Mouse (Mus musculus) adrenal gland, postnatal 4 days (tissue): ENCODE results near the gene Clns1a. TPM values are rescaled to one million over a fixed set of nuclear protein-coding genes. Genes with fewer than 3 reads are reported as not detected.

ENCODE experiments used
- DNase-seq, 2 experiments: peaks; one replicate each; pipeline ENCODE4 v3.0.0; 2021 to 2022; ENCODE audit warnings: low spot score in 2 of 2, mixed read lengths in 2 of 2
- total RNA-seq, 2 experiments: library from RNA; stranded (reverse); gene quantifications; 2 replicates each; pipeline ENCODE4 v1.2.3; 2021

Clns1a gene
- total RNA-seq, 2 experiments from 2014 or later: 67.6 to 68.5 TPM

- DNase-seq: no peak
Observed at GRCm38 (mm10) chr7:97764591-97764990, 68.2 kb downstream of the Clns1a start.

- DNase-seq: peak in 1 of 2 experiments; percentile 5
Observed at GRCm38 (mm10) chr7:97765181-97765962, 68.9 kb downstream of the Clns1a start.

- no peak for DNase-seq
Observed at GRCm38 (mm10) chr7:97765963-97766347, 69.5 kb downstream of the Clns1a start.

- DNase-seq: no peak
Observed at GRCm38 (mm10) chr7:97766406-97767166, 70.2 kb downstream of the Clns1a start.

GRCm38 (mm10) chr7:97767841-97768240, 71.4 kb downstream of the Clns1a start:
- DNase-seq: no peak

GRCm38 (mm10) chr7:97769020-97769419, 72.6 kb downstream of the Clns1a start:
- no peak for DNase-seq

Other genes starting within 250 kb of the Clns1a start
- 1 to 10 TPM; 3.6 to 4.5 TPM for gene Kctd14, start 245.3 kb upstream of the Clns1a start, total RNA-seq
- 10 to 100 TPM; 64.5 to 68.4 TPM for gene Ints4, start 215.7 kb upstream of the Clns1a start, total RNA-seq
- gene Aamdc, start 117.1 kb upstream of the Clns1a start, total RNA-seq: 10 to 100 TPM; 29.9 to 33.4 TPM
- 10 to 100 TPM; 35.4 to 40.4 TPM for gene Rsf1, start 116.7 kb upstream of the Clns1a start, total RNA-seq
- 10 to 100 TPM in 1 of 2 experiments, 1 to 10 TPM in 1; 8.9 to 10.3 TPM for gene Aqp11, start 41.7 kb downstream of the Clns1a start, total RNA-seq
- gene Pak1, start 91.9 kb downstream of the Clns1a start, total RNA-seq: 10 to 100 TPM; 39.8 to 46.4 TPM
- gene Gdpd4, start 223.3 kb downstream of the Clns1a start, total RNA-seq: not detected